Mouse (Mus musculus) kidney, postnatal 14 days (tissue): ENCODE measurements at regions not wholly inside any gene's neighbourhood (a gene's known extent, or its start where the extent isn't known, plus 50 kb on each side); places are given as distances from the start of the nearest gene placed in this dataset.

Source experiments
- DNase-seq: peaks from one replicate; pipeline ENCODE4 v3.0.0; 2022; ENCODE audit warnings: mixed read lengths

- DNase-seq, result no peak
Observed at GRCm38 (mm10) chr11:30372924-30373323, 98.7 kb downstream of the 4930505A04Rik start.

GRCm38 (mm10) chr11:30371963-30372362 lies 99.7 kb downstream of the 4930505A04Rik start:
- no peak for DNase-seq

- DNase-seq, result no peak
Observed at GRCm38 (mm10) chr11:30369601-30370240, 101.7 kb upstream of the Sptbn1 start.

- DNase-seq, result peak; percentile 66
Observed at GRCm38 (mm10) chr11:30367373-30368225, 99.6 kb upstream of the Sptbn1 start.

GRCm38 (mm10) chr11:30366491-30366890 lies 98.5 kb upstream of the Sptbn1 start:
- peak; percentile 61 for DNase-seq

GRCm38 (mm10) chr11:30364993-30365392 lies 97.0 kb upstream of the Sptbn1 start:
- peak; percentile 13 for DNase-seq

- DNase-seq, result peak; percentile 8
Observed at GRCm38 (mm10) chr11:30364591-30364990, 96.6 kb upstream of the Sptbn1 start.

- no peak for DNase-seq
Observed at GRCm38 (mm10) chr11:30358196-30358595, 90.2 kb upstream of the Sptbn1 start.

GRCm38 (mm10) chr11:30355356-30355755 lies 87.4 kb upstream of the Sptbn1 start:
- DNase-seq, result no peak

GRCm38 (mm10) chr11:30326371-30326770 lies 58.4 kb upstream of the Sptbn1 start:
- DNase-seq, result no peak
